Mouse (Mus musculus): ENCODE measurements around the gene Sirt7.

DNA sequence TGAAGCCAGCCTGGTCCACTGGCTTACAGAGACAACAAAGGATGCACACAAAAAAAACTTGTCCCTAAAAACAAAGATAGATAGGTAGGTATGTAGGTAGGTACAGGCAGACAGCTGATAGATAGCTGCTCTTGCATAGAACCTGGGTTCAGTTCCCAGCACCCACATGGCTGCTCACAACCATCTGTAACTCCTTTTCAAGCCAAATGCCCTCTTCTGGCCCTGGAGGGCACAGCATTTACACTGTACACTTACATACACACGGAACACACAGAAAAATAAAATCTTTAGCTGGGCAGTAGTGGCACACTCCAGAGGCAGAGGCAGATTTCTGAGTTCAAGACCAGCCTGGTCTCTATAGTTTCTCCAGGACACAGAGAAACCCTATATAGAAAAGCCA, 41.1 kb downstream of the Sirt7 start:
- no peak for TF ChIP-seq TAL1 (IDR thresholded peaks at IDR 0.05; ENCODE audit: low read length)
- no peak for TF ChIP-seq GATA1 (IDR thresholded peaks at IDR 0.05; ENCODE audit: low read length)

All from erythroblast, embryonic 14.5 days (primary cell).